Mouse (Mus musculus): ENCODE measurements around the gene Bcas3.

Bcas3 gene

DNA sequence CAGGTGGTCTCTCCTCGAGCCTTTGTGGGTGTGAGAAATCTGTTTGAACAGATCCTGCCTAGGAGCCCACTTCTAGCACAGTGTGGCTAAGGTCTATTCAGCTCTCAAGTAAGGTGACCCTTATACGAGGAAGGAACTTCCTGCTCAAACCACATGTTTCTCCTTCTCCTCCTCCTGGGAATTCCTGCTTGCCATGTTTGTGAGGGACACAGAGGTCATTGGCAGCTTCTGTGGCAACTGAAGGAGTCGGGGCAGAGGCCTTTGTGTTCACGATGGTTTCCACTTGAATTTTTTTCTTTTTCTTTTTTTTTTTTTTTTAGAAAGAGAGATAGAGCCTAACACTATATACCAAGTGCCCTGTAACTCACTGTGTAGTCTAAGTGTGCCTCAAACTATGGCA lies 420.4 kb downstream of the Bcas3 start:
- no peak for DNase-seq (ENCODE audit: low read depth, low spot score)
- H3K36me3 ChIP-seq (ENCODE audit: control insufficient read depth, insufficient read depth, low read length, poor library complexity, severe bottlenecking), result no peaks in the 10 kb centered on the region
- no peaks in the 10 kb centered on the region for H3K27me3 ChIP-seq (ENCODE audit: control insufficient read depth, insufficient read depth, low read length, poor library complexity, severe bottlenecking)

DNA sequence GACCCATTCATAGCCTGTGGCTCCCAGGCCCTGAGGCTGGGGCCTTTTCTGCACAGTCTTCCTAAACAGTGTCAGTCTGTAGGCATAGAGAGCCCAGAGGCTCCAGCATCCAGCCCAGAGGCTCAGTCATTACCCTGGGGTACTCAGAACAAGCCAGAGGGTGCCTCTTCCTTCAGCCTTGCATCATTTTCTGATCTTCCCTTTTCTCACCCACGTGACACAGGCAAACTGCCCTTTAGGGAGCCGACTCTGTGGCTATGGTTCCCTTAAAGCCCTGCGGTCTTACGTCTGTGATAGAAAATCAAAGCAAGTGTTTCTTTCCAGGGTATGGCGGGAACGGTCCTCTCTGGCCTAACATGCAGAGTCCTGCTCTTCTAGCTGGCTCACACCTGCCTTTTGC lies 421.7 kb downstream of the Bcas3 start:
- no peaks in the 10 kb centered on the region for H3K36me3 ChIP-seq (ENCODE audit: control insufficient read depth, insufficient read depth, low read length, poor library complexity, severe bottlenecking)
- DNase-seq (ENCODE audit: low read depth, low spot score), result no peak
- H3K27me3 ChIP-seq (ENCODE audit: control insufficient read depth, insufficient read depth, low read length, poor library complexity, severe bottlenecking), result no peaks in the 10 kb centered on the region

DNA sequence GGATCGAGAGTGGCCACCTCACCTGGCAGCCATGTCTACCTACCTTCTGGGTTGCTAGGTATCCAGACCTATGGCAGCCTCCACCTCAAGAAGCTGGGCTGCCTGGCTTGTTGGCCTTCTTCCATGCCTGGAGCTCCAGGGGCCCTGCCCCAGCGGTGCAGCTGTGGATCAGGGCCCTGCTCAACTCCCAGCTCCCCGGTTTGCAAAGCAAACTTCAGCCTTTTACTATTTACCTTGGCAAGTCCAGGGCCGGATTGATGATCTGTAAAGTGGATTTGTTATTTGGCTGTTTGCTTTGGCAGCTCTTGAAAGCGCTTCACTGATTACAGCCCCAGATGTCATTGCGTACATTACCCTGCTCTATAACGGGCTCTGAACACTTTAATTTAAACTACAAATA lies 422.5 kb downstream of the Bcas3 start:
- no peaks in the 10 kb centered on the region for H3K36me3 ChIP-seq (ENCODE audit: control insufficient read depth, insufficient read depth, low read length, poor library complexity, severe bottlenecking)
- no peak for DNase-seq (ENCODE audit: low read depth, low spot score)
- H3K27me3 ChIP-seq (ENCODE audit: control insufficient read depth, insufficient read depth, low read length, poor library complexity, severe bottlenecking), result no peaks in the 10 kb centered on the region

DNA sequence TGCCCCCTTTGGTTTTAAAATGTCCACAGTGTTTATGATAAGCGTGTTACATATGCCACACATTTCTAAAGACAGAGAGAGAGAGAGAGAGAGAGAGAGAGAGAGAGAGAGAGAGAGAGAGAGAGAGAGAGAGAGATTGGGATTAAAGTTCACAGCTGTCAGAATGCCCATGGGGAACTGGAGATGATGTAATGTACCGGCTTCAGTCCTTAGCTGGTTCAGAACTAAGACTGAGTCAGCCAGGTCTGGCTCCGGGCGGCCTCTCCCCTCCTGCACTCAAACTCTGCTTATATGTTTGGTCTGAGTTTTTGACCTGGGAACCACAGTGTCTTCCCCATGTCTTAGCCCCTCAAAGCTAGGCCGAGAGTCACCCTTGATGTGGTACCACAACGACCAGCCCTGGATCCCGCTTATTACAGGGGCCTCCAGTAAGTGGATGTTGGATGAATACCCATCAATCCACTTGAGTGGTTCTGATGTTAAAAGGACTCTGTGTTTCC lies 423.9 kb downstream of the Bcas3 start:
- DNase-seq (ENCODE audit: low read depth, low spot score), result no peak
- no peaks in the 10 kb centered on the region for H3K36me3 ChIP-seq (ENCODE audit: control insufficient read depth, insufficient read depth, low read length, poor library complexity, severe bottlenecking)
- no peaks in the 10 kb centered on the region for H3K27me3 ChIP-seq (ENCODE audit: control insufficient read depth, insufficient read depth, low read length, poor library complexity, severe bottlenecking)

DNA sequence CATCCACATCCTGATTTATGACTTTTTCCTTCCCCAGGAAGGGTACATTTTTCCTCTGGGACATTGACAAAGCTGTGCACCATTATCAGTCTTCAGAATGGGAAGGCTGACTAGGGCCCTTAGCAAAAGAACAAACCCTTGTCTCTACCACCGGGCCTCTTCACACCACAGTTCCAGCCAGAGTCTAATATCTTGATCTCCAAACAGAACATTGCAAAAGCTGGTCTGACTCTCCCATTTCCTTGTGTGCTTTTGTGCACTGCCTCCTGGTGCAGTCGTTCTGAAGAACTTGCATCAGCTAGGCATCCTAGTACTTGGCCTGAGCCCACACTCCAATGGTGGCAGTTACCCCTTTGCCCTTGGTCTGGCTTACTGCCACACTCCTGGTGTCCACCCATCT lies 425.0 kb downstream of the Bcas3 start:
- H3K27me3 ChIP-seq (ENCODE audit: control insufficient read depth, insufficient read depth, low read length, poor library complexity, severe bottlenecking), result no peaks in the 10 kb centered on the region
- no peaks in the 10 kb centered on the region for H3K36me3 ChIP-seq (ENCODE audit: control insufficient read depth, insufficient read depth, low read length, poor library complexity, severe bottlenecking)
- no peak for DNase-seq (ENCODE audit: low read depth, low spot score)

DNA sequence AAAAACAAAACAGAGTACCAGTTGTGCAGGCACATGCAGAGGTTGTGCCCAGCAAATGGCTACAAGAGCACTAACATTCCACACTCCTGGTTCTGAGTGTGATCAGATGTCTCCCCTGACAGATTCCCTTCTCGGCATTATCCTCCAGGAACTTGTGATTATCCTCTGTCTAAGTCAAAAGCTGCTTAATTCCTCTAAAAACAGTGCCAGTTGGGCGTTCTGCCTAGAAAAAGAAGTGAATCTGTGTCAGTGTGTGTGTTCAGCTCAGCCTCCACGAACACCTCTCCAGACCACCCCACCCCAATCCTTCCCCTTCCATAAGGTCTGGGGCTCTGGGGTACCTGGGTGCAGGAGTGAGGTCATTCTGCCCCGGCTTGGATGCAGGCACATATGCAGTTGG lies 427.3 kb downstream of the Bcas3 start:
- DNase-seq (ENCODE audit: low read depth, low spot score), result no peak
- no peaks in the 10 kb centered on the region for H3K36me3 ChIP-seq (ENCODE audit: control insufficient read depth, insufficient read depth, low read length, poor library complexity, severe bottlenecking)
- no peaks in the 10 kb centered on the region for H3K27me3 ChIP-seq (ENCODE audit: control insufficient read depth, insufficient read depth, low read length, poor library complexity, severe bottlenecking)

DNA sequence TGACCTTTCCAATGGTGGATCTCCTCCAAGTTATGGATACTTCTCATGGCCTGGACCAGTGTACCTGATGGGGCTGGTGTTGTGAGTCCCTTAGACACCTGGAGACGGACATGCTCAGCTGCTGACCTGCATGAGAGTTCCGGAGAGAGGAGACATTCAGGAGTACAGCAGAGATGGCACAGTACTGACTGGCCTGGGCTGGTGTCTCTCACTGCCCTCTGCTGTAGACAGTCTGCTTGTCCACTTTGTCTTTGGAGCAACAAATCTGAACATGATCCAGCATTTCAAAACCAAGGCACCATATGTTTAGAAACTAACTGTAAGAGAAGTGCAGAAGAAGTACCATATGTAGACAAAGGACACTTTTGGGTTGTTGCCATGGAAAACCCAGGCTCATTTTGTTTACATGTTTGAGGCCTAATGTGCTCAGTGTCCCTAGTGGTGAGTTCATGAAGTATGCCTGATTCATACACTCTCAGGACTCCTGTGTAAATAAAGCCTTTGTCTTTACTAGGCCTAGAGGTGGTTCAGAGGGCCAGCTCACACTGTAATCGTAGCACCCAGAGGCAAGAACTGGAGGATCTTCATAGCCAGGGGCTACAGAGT lies 433.2 kb downstream of the Bcas3 start:
- DNase-seq (ENCODE audit: low read depth, low spot score), result peak; percentile 3
- Histone ChIP-seq H3K36me3 (ENCODE audit: control insufficient read depth, insufficient read depth, low read length, poor library complexity, severe bottlenecking) (no peaks in the 10 kb centered on the region), H3K27me3 (ENCODE audit: control insufficient read depth, insufficient read depth, low read length, poor library complexity, severe bottlenecking) (no peaks in the 10 kb centered on the region)

DNA sequence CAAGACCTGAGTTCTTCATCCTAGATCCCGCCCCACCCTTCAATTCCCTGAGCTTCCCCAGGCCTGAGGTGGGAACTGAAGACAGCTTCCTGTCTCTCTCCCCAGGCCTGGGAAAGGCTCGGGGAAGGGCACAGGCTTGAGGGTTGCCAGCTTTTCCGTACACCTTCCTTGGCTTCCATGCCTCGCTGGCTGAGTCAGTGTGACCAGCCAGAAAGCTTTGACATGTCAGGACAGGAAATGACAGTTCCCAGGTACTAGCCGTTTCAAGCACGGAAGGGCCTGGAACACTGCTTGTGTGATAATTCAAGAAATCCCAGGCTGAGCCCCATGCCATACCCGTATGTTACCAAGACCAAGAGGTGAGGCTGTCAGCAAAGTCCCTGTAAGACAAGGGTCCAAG lies 436.8 kb downstream of the Bcas3 start:
- DNase-seq (ENCODE audit: low read depth, low spot score), result no peak
- no peaks in the 10 kb centered on the region for H3K27me3 ChIP-seq (ENCODE audit: control insufficient read depth, insufficient read depth, low read length, poor library complexity, severe bottlenecking)
- H3K36me3 ChIP-seq (ENCODE audit: control insufficient read depth, insufficient read depth, low read length, poor library complexity, severe bottlenecking), result no peaks in the 10 kb centered on the region

DNA sequence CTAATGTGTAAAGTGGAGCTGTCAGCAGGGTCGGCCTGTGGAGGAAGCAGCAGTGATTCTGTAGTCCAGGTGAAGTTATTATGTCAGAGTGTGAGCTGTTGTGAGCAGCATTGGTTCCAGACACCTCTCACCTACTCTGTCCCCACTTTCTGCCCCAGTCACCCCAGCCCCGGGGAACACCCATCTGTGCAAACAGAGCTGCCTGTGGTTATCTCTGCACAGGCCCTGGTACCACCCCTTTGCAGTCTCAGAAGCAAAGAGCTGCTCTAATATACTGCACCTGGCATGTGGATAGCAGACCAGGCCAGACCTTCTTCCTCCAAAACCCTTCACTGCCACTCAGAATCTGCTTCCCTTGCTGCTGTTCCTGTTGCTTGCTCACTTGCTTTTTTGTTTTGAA lies 437.3 kb downstream of the Bcas3 start:
- no peak for DNase-seq (ENCODE audit: low read depth, low spot score)
- Histone ChIP-seq H3K27me3 (ENCODE audit: control insufficient read depth, insufficient read depth, low read length, poor library complexity, severe bottlenecking) (no peaks in the 10 kb centered on the region), H3K36me3 (ENCODE audit: control insufficient read depth, insufficient read depth, low read length, poor library complexity, severe bottlenecking) (no peaks in the 10 kb centered on the region)

DNA sequence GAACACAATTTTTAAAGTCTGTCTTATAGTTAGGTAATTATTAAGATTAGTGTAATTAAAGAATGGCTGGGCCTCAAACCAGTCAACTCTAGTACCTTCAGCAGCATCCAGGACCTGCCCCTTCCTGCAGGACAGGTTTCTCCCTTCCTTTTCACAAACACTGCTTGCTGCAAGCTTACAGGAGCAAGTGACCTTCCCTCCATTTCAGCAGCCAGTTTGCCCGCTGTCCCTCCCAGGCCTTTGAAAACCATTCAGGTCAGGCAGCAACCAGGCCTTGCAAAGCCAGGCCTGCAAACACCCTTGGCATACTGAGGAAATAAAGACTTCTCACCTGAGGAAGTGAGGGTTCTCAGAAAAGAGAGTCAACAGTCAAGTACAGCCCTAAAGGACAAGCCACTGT lies 438.2 kb downstream of the Bcas3 start:
- no peaks in the 10 kb centered on the region for H3K27me3 ChIP-seq (ENCODE audit: control insufficient read depth, insufficient read depth, low read length, poor library complexity, severe bottlenecking)
- no peak for DNase-seq (ENCODE audit: low read depth, low spot score)
- no peaks in the 10 kb centered on the region for H3K36me3 ChIP-seq (ENCODE audit: control insufficient read depth, insufficient read depth, low read length, poor library complexity, severe bottlenecking)

DNA sequence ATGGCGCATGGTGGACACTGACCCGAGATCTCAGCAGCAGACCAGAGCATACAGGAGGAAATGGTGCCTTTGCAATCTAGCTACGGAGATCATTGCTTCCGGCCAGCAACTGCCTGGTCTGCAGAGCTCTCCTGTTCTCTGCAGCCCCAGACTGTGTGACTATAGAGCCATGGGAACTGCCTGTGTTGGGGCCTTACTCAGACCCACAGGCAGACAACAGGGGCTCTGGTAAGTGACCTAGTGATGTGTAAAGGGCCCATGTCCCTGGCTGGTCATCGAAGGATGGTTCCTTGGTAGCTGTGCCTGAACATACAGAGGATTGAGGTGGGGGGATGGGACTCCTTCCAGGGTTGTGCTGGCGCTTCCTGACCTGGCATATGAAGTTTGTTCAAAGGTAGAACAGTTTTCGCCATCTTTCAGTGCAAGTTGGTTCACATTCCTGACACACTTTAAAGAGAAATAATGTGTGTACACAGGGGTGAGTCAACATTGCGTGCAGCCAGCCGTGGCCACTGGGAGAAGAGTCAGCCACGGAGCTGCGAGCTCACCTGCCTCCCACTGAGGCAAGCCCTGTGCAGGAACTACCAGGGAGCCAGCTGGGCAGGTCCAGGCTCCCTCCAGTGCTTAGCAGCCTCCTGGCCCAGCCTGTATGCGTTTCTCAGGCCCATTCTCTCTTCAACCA lies 439.7 kb downstream of the Bcas3 start:
- H3K27me3 ChIP-seq (ENCODE audit: control insufficient read depth, insufficient read depth, low read length, poor library complexity, severe bottlenecking), result no peaks in the 10 kb centered on the region
- no peaks in the 10 kb centered on the region for H3K36me3 ChIP-seq (ENCODE audit: control insufficient read depth, insufficient read depth, low read length, poor library complexity, severe bottlenecking)
- DNase-seq (ENCODE audit: low read depth, low spot score), result no peak

DNA sequence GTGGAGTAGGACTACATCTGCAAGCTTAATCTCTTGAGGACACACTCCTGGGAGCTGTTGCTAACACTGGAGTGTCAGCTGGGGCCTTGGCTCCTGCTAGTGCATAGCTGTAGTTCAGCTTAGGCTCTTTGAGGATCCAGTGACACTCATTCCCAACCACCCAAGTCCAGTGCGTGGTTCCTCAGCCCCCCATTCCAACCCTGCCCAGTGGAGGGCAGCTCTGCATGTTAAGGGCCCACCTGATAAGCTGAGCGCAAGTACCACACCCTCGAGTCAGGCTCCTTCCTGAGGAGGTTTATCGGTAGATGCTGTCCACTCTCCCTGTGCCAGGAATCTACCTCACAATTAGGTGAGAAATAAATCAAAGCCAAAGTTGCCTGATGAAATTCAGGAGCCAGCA lies 446.5 kb downstream of the Bcas3 start:
- Histone ChIP-seq H3K36me3 (ENCODE audit: control insufficient read depth, insufficient read depth, low read length, poor library complexity, severe bottlenecking) (no peaks in the 10 kb centered on the region), H3K27me3 (ENCODE audit: control insufficient read depth, insufficient read depth, low read length, poor library complexity, severe bottlenecking) (no peaks in the 10 kb centered on the region)
- DNase-seq (ENCODE audit: low read depth, low spot score), result no peak

DNA sequence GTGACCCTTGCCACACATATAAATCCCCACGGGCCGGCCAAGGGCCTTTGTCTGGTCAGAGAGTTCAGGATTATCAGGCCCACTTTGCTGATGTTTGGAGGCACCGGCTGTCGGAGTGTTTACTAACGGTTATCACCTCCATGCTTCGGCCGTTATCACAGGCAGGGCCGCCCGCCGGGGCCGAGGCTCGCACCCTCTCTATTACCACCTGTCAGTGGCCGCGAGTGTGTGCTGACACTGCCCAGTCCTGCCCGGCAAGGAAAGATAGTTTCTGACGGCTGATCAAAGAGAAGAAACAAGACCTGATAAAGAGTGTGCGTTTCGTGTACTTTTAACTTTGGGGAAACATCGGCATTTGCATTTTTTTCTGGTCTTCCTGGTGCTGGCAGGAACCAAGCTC lies 446.9 kb downstream of the Bcas3 start:
- no peak for DNase-seq (ENCODE audit: low read depth, low spot score)
- Histone ChIP-seq H3K27me3 (ENCODE audit: control insufficient read depth, insufficient read depth, low read length, poor library complexity, severe bottlenecking) (no peaks in the 10 kb centered on the region), H3K36me3 (ENCODE audit: control insufficient read depth, insufficient read depth, low read length, poor library complexity, severe bottlenecking) (no peaks in the 10 kb centered on the region)

DNA sequence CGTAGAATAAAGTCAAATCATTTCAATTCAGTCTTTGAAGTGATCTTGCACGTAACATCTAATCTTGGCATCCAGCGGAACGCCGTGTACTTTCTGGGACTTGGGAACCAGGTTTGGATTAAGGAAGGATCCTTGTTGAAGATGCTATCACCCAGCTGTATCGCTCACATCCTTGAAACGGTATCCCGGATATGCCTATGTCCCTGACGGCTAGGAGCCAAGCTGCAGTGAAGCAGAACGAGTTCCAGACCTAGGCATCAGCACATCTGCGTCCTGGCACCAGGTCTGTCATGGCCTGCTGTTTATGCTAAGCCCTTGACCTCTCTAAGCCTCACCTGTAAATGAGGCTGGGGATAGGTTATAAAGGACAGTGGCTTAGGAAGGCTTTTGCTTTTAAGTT lies 447.4 kb downstream of the Bcas3 start:
- H3K36me3 ChIP-seq (ENCODE audit: control insufficient read depth, insufficient read depth, low read length, poor library complexity, severe bottlenecking), result no peaks in the 10 kb centered on the region
- H3K27me3 ChIP-seq (ENCODE audit: control insufficient read depth, insufficient read depth, low read length, poor library complexity, severe bottlenecking), result no peaks in the 10 kb centered on the region
- no peak for DNase-seq (ENCODE audit: low read depth, low spot score)

DNA sequence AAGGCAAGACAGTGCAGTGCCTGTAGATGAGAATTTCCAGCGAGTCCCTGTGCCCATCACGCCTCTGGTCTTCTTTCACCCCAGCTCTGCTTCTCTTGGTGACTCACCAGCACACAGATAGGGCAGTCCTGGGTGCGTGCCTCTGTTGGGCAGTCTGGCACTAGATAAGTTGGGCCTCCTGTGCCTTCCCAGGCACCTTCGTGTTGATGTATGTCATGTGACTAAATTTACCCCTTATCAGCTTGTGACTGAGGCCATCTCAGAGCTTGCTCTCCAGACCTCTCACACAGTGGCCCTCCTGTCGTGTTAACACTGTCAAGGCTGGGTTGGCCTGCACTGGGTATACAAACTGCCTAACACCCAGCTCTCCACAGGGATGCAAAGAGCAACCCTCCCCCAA lies 451.1 kb downstream of the Bcas3 start:
- DNase-seq (ENCODE audit: low read depth, low spot score), result no peak
- H3K27me3 ChIP-seq (ENCODE audit: control insufficient read depth, insufficient read depth, low read length, poor library complexity, severe bottlenecking), result no peaks in the 10 kb centered on the region

DNA sequence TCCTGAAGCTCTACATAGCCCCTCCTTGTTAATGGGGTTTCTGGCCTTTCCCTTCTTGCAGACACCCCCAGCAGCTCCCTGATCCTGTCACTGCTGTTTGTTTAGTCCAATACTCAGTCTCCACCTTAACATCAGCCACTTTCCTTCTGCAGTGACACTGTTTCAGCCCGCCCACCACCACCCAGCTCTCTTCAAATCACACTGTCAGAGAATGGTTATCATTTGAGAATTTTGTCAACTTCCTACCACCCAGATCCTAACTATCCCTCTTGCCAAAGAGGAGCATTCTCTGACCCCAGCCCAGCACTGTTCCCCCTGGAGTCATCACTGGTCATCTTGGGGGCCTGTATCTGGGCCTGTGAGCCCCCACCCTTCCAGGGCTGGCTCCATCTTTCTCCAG lies 452.8 kb downstream of the Bcas3 start:
- Histone ChIP-seq H3K36me3 (ENCODE audit: control insufficient read depth, insufficient read depth, low read length, poor library complexity, severe bottlenecking) (no peaks in the 10 kb centered on the region), H3K27me3 (ENCODE audit: control insufficient read depth, insufficient read depth, low read length, poor library complexity, severe bottlenecking) (no peaks in the 10 kb centered on the region)
- DNase-seq (ENCODE audit: low read depth, low spot score), result no peak

More for the DNA sequence above, 451.1 kb downstream of the Bcas3 start:
- no peaks in the 10 kb centered on the region for H3K36me3 ChIP-seq (ENCODE audit: control insufficient read depth, insufficient read depth, low read length, poor library complexity, severe bottlenecking)
